Mouse (Mus musculus) liver, embryonic 14.5 days (tissue): ENCODE data around the gene Sp100.
"Not testable (repeated sequence)": the region's sequence is repeated elsewhere in the genome, so short reads cannot be mapped to it uniquely, and the experiment has no call there.

Experiments
- CTCF ChIP-seq: IDR thresholded peaks from 2 replicates; pipeline ENCODE4 v1.5.1; 2016; ENCODE audit warnings: antibody characterized with exemption, low read depth, control low read depth
- EP300 ChIP-seq: IDR thresholded peaks from 2 replicates; pipeline ENCODE4 v1.6.1; 2016; ENCODE audit warnings: antibody characterized with exemption, low read depth

GRCm38 (mm10) chr1:85651770-85652275 is 2.0 kb downstream of the Sp100 start:
- TF ChIP-seq CTCF, EP300: not testable (repeated sequence)
